Mouse (Mus musculus): ENCODE results near the gene Zscan25.
A peak's percentile ranks its signal among the peaks of the same experiment; 100 is the strongest.
"Not testable (repeated sequence)": the region's sequence is repeated elsewhere in the genome, so short reads cannot be mapped to it uniquely, and the experiment has no call there.

Gene Zscan25

GRCm38 (mm10) chr5:145280371-145281143 is at the start of gene Zscan25:
Gene Zscan25 (plus strand): TSS chr5:145280500.
- DNase-seq (ENCODE audit: low spot score): peak; percentile 79

DNA sequence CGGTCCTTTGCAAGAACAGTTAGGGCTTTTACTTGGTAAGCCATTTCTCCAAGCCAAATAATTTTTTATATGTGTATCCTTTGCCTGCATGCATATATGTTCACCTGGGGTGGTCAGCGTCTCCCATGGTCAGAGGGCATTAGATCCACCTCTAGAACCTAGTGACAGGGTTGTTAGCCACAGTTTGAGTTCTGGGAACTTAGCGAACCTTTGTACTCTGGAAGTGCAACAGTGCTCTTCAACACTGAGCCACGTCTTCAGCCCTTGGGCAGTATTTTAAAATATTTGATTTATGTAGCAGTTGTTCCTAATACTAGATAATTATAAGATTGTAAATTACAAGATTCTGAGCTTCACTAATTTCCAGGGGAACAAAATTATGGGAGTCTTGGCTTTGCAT is 49.7 kb upstream of the Zscan25 start:
- no peak for DNase-seq (ENCODE audit: low spot score)

- peak; percentile 88 for DNase-seq (ENCODE audit: low spot score)
Observed at GRCm38 (mm10) chr5:145231367-145231871, 48.9 kb upstream of the Zscan25 start, which contains the start of gene Zfp655. Gene Zfp655 (plus strand): TSS chr5:145231715.

DNA sequence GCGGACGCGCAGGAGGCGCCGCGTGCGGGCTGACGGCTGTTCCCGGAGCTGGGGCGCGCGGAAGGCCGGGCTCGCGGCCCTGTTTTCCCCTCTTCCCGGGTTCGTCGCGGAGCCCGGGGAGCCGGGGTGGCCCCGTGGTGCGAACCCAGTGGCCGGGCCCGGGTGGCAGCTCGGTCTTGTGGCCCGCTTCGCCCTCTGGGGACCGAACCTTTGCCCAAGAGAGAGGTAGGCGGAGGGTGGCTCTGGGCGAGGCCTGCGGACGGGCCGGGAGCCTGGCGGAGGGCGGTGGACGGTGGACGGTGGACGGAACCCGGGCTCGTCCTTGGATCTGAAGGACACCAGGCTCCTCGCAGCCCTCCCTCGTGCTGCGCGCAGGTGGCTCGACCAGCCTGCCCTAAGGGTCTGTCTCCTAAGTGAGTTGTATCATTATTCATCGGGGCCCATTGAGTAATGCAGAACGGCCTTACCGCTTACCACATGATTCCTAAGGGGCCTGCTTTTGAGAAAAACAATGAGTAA is 48.3 kb upstream of the Zscan25 start:
- no peak for DNase-seq (ENCODE audit: low spot score)

GRCm38 (mm10) chr5:145234636-145235035 is 45.7 kb upstream of the Zscan25 start:
- no peak for DNase-seq (ENCODE audit: low spot score)

- no peak for DNase-seq (ENCODE audit: low spot score)
Observed at GRCm38 (mm10) chr5:145249520-145249919, 30.8 kb upstream of the Zscan25 start.

DNA sequence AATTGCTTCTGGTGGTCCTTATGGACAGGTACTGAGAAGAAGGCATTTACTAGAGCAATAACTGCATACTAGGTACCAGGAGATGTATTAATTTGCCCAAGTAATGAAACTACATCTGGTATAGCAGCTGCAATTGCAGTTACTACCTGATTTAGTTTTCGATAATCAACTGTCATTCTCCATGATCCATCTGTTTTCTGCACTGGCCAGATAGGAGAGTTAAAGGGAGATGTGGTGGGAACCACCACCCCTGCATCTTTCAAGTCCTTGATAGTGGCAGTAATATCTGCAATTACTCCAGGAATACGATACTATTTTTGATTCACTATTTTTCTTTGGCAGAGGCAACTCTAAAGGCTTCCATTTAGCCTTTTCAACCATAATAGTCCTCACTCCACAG is 6.7 kb upstream of the Zscan25 start:
- not testable (repeated sequence) for DNase-seq (ENCODE audit: low spot score)

DNA sequence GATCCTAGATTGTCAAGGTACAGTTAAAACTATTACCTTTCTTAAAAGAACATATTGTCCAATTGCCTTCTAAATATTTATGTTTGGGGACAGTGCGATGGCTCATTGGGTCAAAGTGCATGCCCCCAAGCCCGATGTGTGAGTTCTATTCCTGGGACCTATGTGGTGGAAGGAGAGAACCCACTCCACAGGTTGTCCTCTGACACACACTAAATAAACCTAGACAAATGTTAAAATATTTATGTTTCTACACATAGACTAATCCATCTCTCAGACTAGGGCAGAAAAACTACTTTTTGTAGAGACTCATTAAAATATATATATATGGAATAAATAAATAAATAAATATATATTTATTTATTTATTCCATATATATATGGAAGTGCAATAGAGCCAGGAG is 352 bp upstream of the Zscan25 start:
- DNase-seq (ENCODE audit: low spot score): no peak

GRCm38 (mm10) chr5:145288382-145288781 is 8.1 kb downstream of the Zscan25 start:
- DNase-seq (ENCODE audit: low spot score): no peak

- no peak for DNase-seq (ENCODE audit: low spot score)
Observed at GRCm38 (mm10) chr5:145290697-145291096, 10.4 kb downstream of the Zscan25 start.

GRCm38 (mm10) chr5:145292398-145292797 is 12.1 kb downstream of the Zscan25 start:
- DNase-seq (ENCODE audit: low spot score): no peak

GRCm38 (mm10) chr5:145300469-145300868 is 20.2 kb downstream of the Zscan25 start:
- DNase-seq (ENCODE audit: low spot score): no peak

GRCm38 (mm10) chr5:145301796-145302195 is 21.5 kb downstream of the Zscan25 start:
- DNase-seq (ENCODE audit: low spot score): not testable (repeated sequence)

GRCm38 (mm10) chr5:145302424-145302823 is 22.1 kb downstream of the Zscan25 start:
- no peak for DNase-seq (ENCODE audit: low spot score)

DNA sequence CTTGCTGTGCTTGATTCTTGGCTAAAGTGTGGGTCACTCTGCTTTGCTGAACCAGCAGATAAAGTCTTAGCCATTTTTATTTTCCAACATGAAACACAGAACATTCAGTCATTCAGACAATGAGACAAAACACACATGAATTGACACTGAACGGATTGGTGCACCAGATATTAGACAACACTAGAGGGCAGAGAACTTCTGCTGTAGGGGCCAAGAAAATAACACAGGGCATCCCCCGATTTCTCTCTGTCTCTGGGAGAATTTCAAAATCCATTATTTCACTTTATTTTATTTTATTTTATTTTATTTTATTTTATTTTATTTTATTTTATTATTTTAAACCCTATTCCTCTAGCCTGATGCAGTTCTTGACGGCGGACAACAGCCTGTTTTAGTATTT is 26.7 kb downstream of the Zscan25 start:
- not testable (repeated sequence) for DNase-seq (ENCODE audit: low spot score)

- not testable (repeated sequence) for DNase-seq (ENCODE audit: low spot score)
Observed at GRCm38 (mm10) chr5:145307811-145308210, 27.5 kb downstream of the Zscan25 start.

- DNase-seq (ENCODE audit: low spot score): no peak
Observed at GRCm38 (mm10) chr5:145313845-145314244, 33.5 kb downstream of the Zscan25 start.

- no peak for DNase-seq (ENCODE audit: low spot score)
Observed at GRCm38 (mm10) chr5:145317141-145317540, 36.8 kb downstream of the Zscan25 start.

- not testable (repeated sequence) for DNase-seq (ENCODE audit: low spot score)
Observed at GRCm38 (mm10) chr5:145338756-145339155, 58.5 kb downstream of the Zscan25 start.

Data from ovary, postnatal 10 days (tissue).